ENCODE assay signal across 9 mouse cellular contexts in genomic region chr8:126847664-126848353, GRCm38 (mm10).
DNase-seq lines count a peak whose midpoint lies in the region; ATAC-seq and TF ChIP-seq lines count a peak whose summit lies in the region.
"Had no signal": no experiment of that assay in that cellular context is flagged by ENCODE, and none has a peak within 500 bp of the region (broad histone marks: within the 10 kb centered on the region; RNA-seq: fewer than 3 reads in every experiment).

No protein-coding gene starts in this region.

- H3K4me3 ChIP-seq in heart, embryonic 10.5 days: no peak overlapping the region
- H3K4me3 ChIP-seq in bone marrow, adult 2 months (replicated peaks; ENCODE audit: control insufficient read depth, low read depth, low read length): no peak overlapping the region
- H3K4me3 ChIP-seq in liver, embryonic 14.5 days (ENCODE audit: insufficient read depth in 1 of 2, low read depth in 2 of 2, low read length in 2 of 2): no peak overlapping the region
- no peak overlapping the region for H3K4me3 ChIP-seq in forebrain, embryonic 16.5 days (replicated peaks; ENCODE audit: low read length)
- H3K4me3 ChIP-seq: erythroblast, embryonic 14.5 days had no signal

- no peak; the same call in 1 of the 2 replicates for TF ChIP-seq POLR2A in bone marrow, adult 2 months (IDR thresholded peaks at IDR 0.05; ENCODE audit: borderline replicate concordance, control insufficient read depth, low read depth, low read length)

- H3K36me3 ChIP-seq in heart, embryonic 10.5 days: no peaks in the 10 kb centered on the region
- no peaks in the 10 kb centered on the region for H3K36me3 ChIP-seq in liver, embryonic 14.5 days (replicated peaks; ENCODE audit: control insufficient read depth, insufficient read depth, low read depth)
- no peaks in the 10 kb centered on the region for H3K36me3 ChIP-seq in forebrain, embryonic 16.5 days (ENCODE audit: control insufficient read depth, insufficient read depth)

- peak overlapping the region; percentile 79 for H3K27ac ChIP-seq in heart, embryonic 10.5 days
- peak overlapping the region; percentile 93 for H3K27ac ChIP-seq in bone marrow, adult 2 months (ENCODE audit: control insufficient read depth, insufficient read depth, low read depth, low read length, poor library complexity)
- no peak overlapping the region for H3K27ac ChIP-seq in liver, embryonic 14.5 days
- H3K27ac ChIP-seq in forebrain, embryonic 16.5 days (ENCODE audit: low read length): no peak overlapping the region

- no peaks in the 10 kb centered on the region for H3K27me3 ChIP-seq in heart, embryonic 10.5 days (ENCODE audit: insufficient read depth, poor library complexity, severe bottlenecking)
- no peaks in the 10 kb centered on the region for H3K27me3 ChIP-seq in liver, embryonic 14.5 days (ENCODE audit: control insufficient read depth, insufficient read depth, low read length)
- H3K27me3 ChIP-seq in forebrain, embryonic 16.5 days (replicated peaks; ENCODE audit: control insufficient read depth, insufficient read depth, low read length): no peaks in the 10 kb centered on the region

- TF ChIP-seq CTCF in bone marrow, adult 2 months (IDR thresholded peaks at IDR 0.05; ENCODE audit: control insufficient read depth, insufficient read depth, low read length): peak; percentile 2; the same call in 1 of the 2 replicates
- no peak for TF ChIP-seq CTCF in liver, embryonic 14.5 days (IDR thresholded peaks at IDR 0.05; ENCODE audit: low read depth)

- H3K9me3 ChIP-seq in heart, embryonic 10.5 days: no peaks in the 10 kb centered on the region
- no peaks in the 10 kb centered on the region for H3K9me3 ChIP-seq in liver, embryonic 14.5 days (ENCODE audit: control insufficient read depth, low read length)
- no peaks in the 10 kb centered on the region for H3K9me3 ChIP-seq in forebrain, embryonic 16.5 days (ENCODE audit: control insufficient read depth, low read length)

- no peak for DNase-seq in heart, embryonic 10.5 days (ENCODE audit: low spot score)
- DNase-seq in heart, postnatal 14 days: no peak
- peak in 1 of 3 experiments; percentile 49 for DNase-seq in liver, embryonic 14.5 days (ENCODE audit: low read depth in 3 of 3, low spot score in 3 of 3)
- DNase-seq in spleen, postnatal 36 days (ENCODE audit: low spot score in 2 of 2): peak; percentile 82 to 84
- no peak for DNase-seq in testis, postnatal 14 days (ENCODE audit: low spot score)
- no peak for DNase-seq in retina, postnatal 1 day

- H3K9ac ChIP-seq in liver, embryonic 14.5 days (replicated peaks): no peak overlapping the region
- H3K9ac ChIP-seq in forebrain, embryonic 16.5 days (replicated peaks; ENCODE audit: low read depth, low read length): no peak overlapping the region

- no peak overlapping the region for H3K4me2 ChIP-seq in liver, embryonic 14.5 days (ENCODE audit: low read depth)
- H3K4me2 ChIP-seq in forebrain, embryonic 16.5 days (ENCODE audit: low read length): no peak overlapping the region

- ATAC-seq in liver, embryonic 14.5 days (ENCODE audit: insufficient read depth): peak; percentile 68
- no peak for ATAC-seq in forebrain, embryonic 16.5 days

- 29% methylated on average over 8 of the region's 8 CpGs for WGBS in heart, embryonic 10.5 days
- 12% methylated on average over 8 of the region's 8 CpGs for WGBS in bone marrow, adult 2 months
- WGBS in liver, embryonic 14.5 days (ENCODE audit: insufficient replicate concordance): 21% methylated on average over 8 of the region's 8 CpGs
- 75% methylated on average over 8 of the region's 8 CpGs for WGBS in forebrain, embryonic 16.5 days

- intact Hi-C loops in heart, postnatal 14 days (cut with DNase I): no loop called here

- H3K4me1 ChIP-seq in heart, embryonic 10.5 days: peaks cover 53% of the 10 kb centered on the region
- peaks cover 42% of the 10 kb centered on the region for H3K4me1 ChIP-seq in bone marrow, adult 2 months (ENCODE audit: control insufficient read depth, insufficient read depth, low read length)
- peaks cover 21 to 52% of the 10 kb centered on the region in 2 experiments for H3K4me1 ChIP-seq in liver, embryonic 14.5 days (replicated peaks; ENCODE audit: control insufficient read depth in 2 of 2, insufficient read depth in 2 of 2, low read length in 1 of 2)
- H3K4me1 ChIP-seq in forebrain, embryonic 16.5 days (replicated peaks; ENCODE audit: control insufficient read depth, insufficient read depth, low read length): no peaks in the 10 kb centered on the region

- peak; percentile 64 for TF ChIP-seq EP300 in liver, embryonic 14.5 days (IDR thresholded peaks at IDR 0.05; ENCODE audit: low read depth)

Comparison
In these comparisons a context has a peak if more than half of its experiments do, and no peak if none do; other contexts are left out.
1. DNase-seq: peak in spleen, postnatal 36 days (2 of 2); none in heart, embryonic 10.5 days (single experiment), heart, postnatal 14 days (0 of 2), testis, postnatal 14 days (single experiment) and retina, postnatal 1 day (single experiment).
2. H3K27ac ChIP-seq: peak in heart, embryonic 10.5 days (single experiment) and bone marrow, adult 2 months (single experiment); none in liver, embryonic 14.5 days (single experiment) and forebrain, embryonic 16.5 days (single experiment).